Mouse (Mus musculus) hindbrain, embryonic 11.5 days (tissue): ENCODE measurements at regions not wholly inside any gene's neighbourhood (a gene's known extent, or its start where the extent isn't known, plus 50 kb on each side); places are given as distances from the start of the nearest gene placed in this dataset.
A peak's percentile ranks its signal among the peaks of the same experiment; 100 is the strongest.

Experiments
- ATAC-seq: fragments of 200-750 bp; cut with Nextera tagmentation; 2 replicates; pipeline ENCODE4 v1.8.0; 2017; ENCODE audit warnings: mild to moderate bottlenecking, moderate TSS enrichment, moderate library complexity; ENCODE audit not compliant: low FRiP score
- DNase-seq: peaks from one replicate; pipeline ENCODE4 v3.0.0-alpha.2; 2015; ENCODE audit warnings: low spot score
- H3K27ac ChIP-seq: fragments of 300-500 bp; sonication (generic); 2 replicates; pipeline ENCODE4 v1.5.1; 2014; ENCODE audit warnings: mild to moderate bottlenecking, low read depth, low read length
- H3K27me3 ChIP-seq: fragments of 300-500 bp; sonication (generic); 2 replicates; pipeline ENCODE4 v1.6.1; 2014; ENCODE audit warnings: mild to moderate bottlenecking, low read length, moderate library complexity, mixed read lengths; ENCODE audit not compliant: control insufficient read depth, insufficient read depth
- H3K36me3 ChIP-seq: fragments of 300-500 bp; sonication (generic); 2 replicates; pipeline ENCODE4 v1.6.1; 2014; ENCODE audit warnings: mild to moderate bottlenecking, low read length, moderate library complexity, mixed read lengths; ENCODE audit not compliant: control insufficient read depth, insufficient read depth
- H3K4me1 ChIP-seq: fragments of 300-500 bp; sonication (generic); replicated peaks from 2 replicates; pipeline ENCODE4 v1.6.1; 2014; ENCODE audit warnings: low read length, mixed read lengths; ENCODE audit not compliant: control insufficient read depth, insufficient read depth
- H3K4me2 ChIP-seq: fragments of 300-500 bp; sonication (generic); replicated peaks from 2 replicates; pipeline ENCODE4 v1.6.1; 2014; ENCODE audit warnings: mild to moderate bottlenecking, low read depth, low read length
- H3K4me3 ChIP-seq: fragments of 300-500 bp; sonication (generic); 2 replicates; pipeline ENCODE4 v1.5.1; 2014; ENCODE audit warnings: low read depth, low read length
- H3K9ac ChIP-seq: fragments of 300-500 bp; sonication (generic); 2 replicates; pipeline ENCODE4 v1.6.1; 2014; ENCODE audit warnings: low read depth, low read length
- H3K9me3 ChIP-seq: fragments of 300-500 bp; sonication (generic); 2 replicates; pipeline ENCODE4 v1.6.1; 2016; ENCODE audit warnings: low read length; ENCODE audit not compliant: control insufficient read depth
- WGBS: fragments of 180-500 bp; shearing (Covaris S2); extraction: QIAGEN DNeasy Blood & Tissue Kit; methylation state at CpG from one replicate; pipeline ENCODE4 v1.1.7; 2014; 5-methylcytosine and 5-hydroxymethylcytosine counted together

GRCm38 (mm10) chr12:28060281-28060680, 491.9 kb downstream of the Dcdc2c start:
- no peak for DNase-seq
- no peaks in the 10 kb centered on the region for H3K27me3 ChIP-seq
- H3K27ac ChIP-seq: no peak overlapping the region
- H3K4me1 ChIP-seq: no peaks in the 10 kb centered on the region; the same call in 1 of the 2 replicates
- ATAC-seq: no peak
- no peak overlapping the region for H3K9ac ChIP-seq
- no peak overlapping the region for H3K4me3 ChIP-seq
- no peaks in the 10 kb centered on the region for H3K9me3 ChIP-seq
- no peaks in the 10 kb centered on the region for H3K36me3 ChIP-seq
- no peak overlapping the region for H3K4me2 ChIP-seq
- 71% methylated on average over 6 of the region's 6 CpGs for WGBS

- Histone ChIP-seq H3K4me2 (no peak overlapping the region), H3K4me1 (no peaks in the 10 kb centered on the region; the same call in 1 of the 2 replicates), H3K27ac (peak overlapping the region; percentile 30; the same call in 1 of the 2 replicates), H3K36me3 (no peaks in the 10 kb centered on the region), H3K9ac (no peak overlapping the region), H3K27me3 (no peaks in the 10 kb centered on the region), H3K9me3 (no peaks in the 10 kb centered on the region), H3K4me3 (no peak overlapping the region)
- DNase-seq: peak; percentile 41
- peak; percentile 90 for ATAC-seq
- WGBS: 31% methylated on average over 4 of the region's 4 CpGs
Observed at GRCm38 (mm10) chr12:28055518-28056280, 496.5 kb downstream of the Dcdc2c start.

- Histone ChIP-seq H3K27me3 (no peaks in the 10 kb centered on the region), H3K27ac (no peak overlapping the region), H3K4me2 (no peak overlapping the region), H3K9me3 (no peaks in the 10 kb centered on the region), H3K9ac (no peak overlapping the region), H3K4me3 (no peak overlapping the region), H3K36me3 (no peaks in the 10 kb centered on the region), H3K4me1 (no peaks in the 10 kb centered on the region; the same call in 1 of the 2 replicates)
- 89% methylated on average over 11 of the region's 11 CpGs for WGBS
- DNase-seq: no peak
- ATAC-seq: no peak
Observed at GRCm38 (mm10) chr12:28054444-28054843, 497.8 kb downstream of the Dcdc2c start.

- H3K27ac ChIP-seq: no peak overlapping the region
- no peaks in the 10 kb centered on the region for H3K4me1 ChIP-seq
- H3K4me3 ChIP-seq: no peak overlapping the region
- H3K36me3 ChIP-seq: no peaks in the 10 kb centered on the region
- H3K9me3 ChIP-seq: no peaks in the 10 kb centered on the region
- no peaks in the 10 kb centered on the region for H3K27me3 ChIP-seq
- no peak overlapping the region for H3K9ac ChIP-seq
- no peak for ATAC-seq
- no peak overlapping the region for H3K4me2 ChIP-seq
- DNase-seq: no peak
- WGBS: 73% methylated on average over 4 of the region's 4 CpGs
Observed at GRCm38 (mm10) chr12:28047989-28048388, 504.2 kb downstream of the Dcdc2c start.

- Histone ChIP-seq H3K27ac (no peak overlapping the region), H3K4me2 (no peak overlapping the region), H3K9me3 (no peaks in the 10 kb centered on the region), H3K27me3 (no peaks in the 10 kb centered on the region), H3K9ac (no peak overlapping the region), H3K4me1 (no peaks in the 10 kb centered on the region), H3K4me3 (no peak overlapping the region), H3K36me3 (no peaks in the 10 kb centered on the region)
- DNase-seq (no peak), ATAC-seq (no peak)
- WGBS: 88% methylated on average over 7 of the region's 7 CpGs
Observed at GRCm38 (mm10) chr12:28038161-28038911, 513.9 kb downstream of the Dcdc2c start.

- DNase-seq (no peak), ATAC-seq (no peak)
- Histone ChIP-seq H3K4me3 (no peak overlapping the region), H3K27ac (no peak overlapping the region), H3K9me3 (no peaks in the 10 kb centered on the region), H3K9ac (no peak overlapping the region), H3K27me3 (no peaks in the 10 kb centered on the region), H3K4me2 (no peak overlapping the region), H3K4me1 (no peaks in the 10 kb centered on the region), H3K36me3 (no peaks in the 10 kb centered on the region)
- 77% methylated on average over 2 of the region's 2 CpGs for WGBS
Observed at GRCm38 (mm10) chr12:27999170-27999569, 553.0 kb downstream of the Dcdc2c start.

GRCm38 (mm10) chr12:27992152-27992551, 560.0 kb downstream of the Dcdc2c start:
- ATAC-seq (no peak), DNase-seq (no peak)
- Histone ChIP-seq H3K4me3 (no peak overlapping the region), H3K9ac (no peak overlapping the region), H3K4me2 (no peak overlapping the region), H3K27me3 (no peaks in the 10 kb centered on the region), H3K27ac (no peak overlapping the region), H3K9me3 (no peaks in the 10 kb centered on the region), H3K4me1 (no peaks in the 10 kb centered on the region), H3K36me3 (no peaks in the 10 kb centered on the region)
- 75% methylated on average over 3 of the region's 3 CpGs for WGBS

- Histone ChIP-seq H3K27me3 (no peaks in the 10 kb centered on the region), H3K9ac (no peak overlapping the region), H3K36me3 (no peaks in the 10 kb centered on the region), H3K9me3 (no peaks in the 10 kb centered on the region), H3K4me1 (no peaks in the 10 kb centered on the region), H3K4me3 (no peak overlapping the region), H3K4me2 (no peak overlapping the region), H3K27ac (no peak overlapping the region)
- WGBS: 92% methylated on average over 3 of the region's 3 CpGs
- DNase-seq (no peak), ATAC-seq (no peak)
Observed at GRCm38 (mm10) chr12:27984261-27984841, 567.8 kb downstream of the Dcdc2c start.
